Mouse (Mus musculus): ENCODE measurements at regions not wholly inside any gene's neighbourhood (a gene's known extent, or its start where the extent isn't known, plus 50 kb on each side); places are given as distances from the start of the nearest gene placed in this dataset.

- intact Hi-C loops (cut with DNase I): no loop called here
- no peak for DNase-seq (ENCODE audit: low spot score in 2 of 2)
These were observed 180.0 kb downstream of the Tm2d1 start for GRCm38 (mm10) chr4:98203129-98203528.

- no peak for DNase-seq (ENCODE audit: low spot score in 2 of 2)
- intact Hi-C loops (cut with DNase I): no loop called here
These were observed 180.9 kb downstream of the Tm2d1 start for GRCm38 (mm10) chr4:98202232-98202631.

- DNase-seq (ENCODE audit: low spot score in 2 of 2): no peak
- intact Hi-C loops (cut with DNase I): no loop called here
These were observed 182.0 kb downstream of the Tm2d1 start for GRCm38 (mm10) chr4:98201102-98201501.

GRCm38 (mm10) chr4:98200701-98201100, 182.4 kb downstream of the Tm2d1 start:
- no peak for DNase-seq (ENCODE audit: low spot score in 2 of 2)
- intact Hi-C loops (cut with DNase I): no loop called here

GRCm38 (mm10) chr4:98190318-98190717, 192.8 kb downstream of the Tm2d1 start:
- DNase-seq (ENCODE audit: low spot score in 2 of 2): no peak
- intact Hi-C loops (cut with DNase I): no loop called here

- DNase-seq (ENCODE audit: low spot score in 2 of 2): no peak
- intact Hi-C loops (cut with DNase I): no loop called here
These were observed 193.2 kb downstream of the Tm2d1 start for GRCm38 (mm10) chr4:98189894-98190293.

GRCm38 (mm10) chr4:98188944-98189343, 194.2 kb downstream of the Tm2d1 start:
- intact Hi-C loops (cut with DNase I): no loop called here

GRCm38 (mm10) chr4:98187038-98187437, 196.1 kb downstream of the Tm2d1 start:
- no peak for DNase-seq (ENCODE audit: low spot score in 2 of 2)
- intact Hi-C loops (cut with DNase I): no loop called here

More at GRCm38 (mm10) chr4:98188944-98189343, 194.2 kb downstream of the Tm2d1 start:
- no peak for DNase-seq (ENCODE audit: low spot score in 2 of 2)

- no peak for DNase-seq (ENCODE audit: low spot score in 2 of 2)
- intact Hi-C loops (cut with DNase I): no loop called here
These were observed 201.1 kb downstream of the Tm2d1 start for GRCm38 (mm10) chr4:98182053-98182355.

GRCm38 (mm10) chr4:98181185-98182052, 201.7 kb downstream of the Tm2d1 start:
- intact Hi-C loops (cut with DNase I): no loop called here
- DNase-seq (ENCODE audit: low spot score in 2 of 2): no peak

GRCm38 (mm10) chr4:98180336-98180735, 202.8 kb downstream of the Tm2d1 start:
- no peak for DNase-seq (ENCODE audit: low spot score in 2 of 2)
- intact Hi-C loops (cut with DNase I): no loop called here

Data from left cerebral cortex, postnatal 36 days (tissue).